Mouse (Mus musculus) bone marrow macrophage, adult 2 months (primary cell): ENCODE measurements around the gene Slc12a3.

Experiments used
- CTCF ChIP-seq: IDR thresholded peaks from 2 replicates; pipeline ENCODE4 v1.5.1; 2012; ENCODE audit warnings: low read depth, mild to moderate bottlenecking, low read length, moderate library complexity
- POLR2A ChIP-seq: IDR thresholded peaks from 2 replicates; pipeline ENCODE4 v1.6.1; 2012; ENCODE audit warnings: mild to moderate bottlenecking, low read depth, low read length, borderline replicate concordance

DNA sequence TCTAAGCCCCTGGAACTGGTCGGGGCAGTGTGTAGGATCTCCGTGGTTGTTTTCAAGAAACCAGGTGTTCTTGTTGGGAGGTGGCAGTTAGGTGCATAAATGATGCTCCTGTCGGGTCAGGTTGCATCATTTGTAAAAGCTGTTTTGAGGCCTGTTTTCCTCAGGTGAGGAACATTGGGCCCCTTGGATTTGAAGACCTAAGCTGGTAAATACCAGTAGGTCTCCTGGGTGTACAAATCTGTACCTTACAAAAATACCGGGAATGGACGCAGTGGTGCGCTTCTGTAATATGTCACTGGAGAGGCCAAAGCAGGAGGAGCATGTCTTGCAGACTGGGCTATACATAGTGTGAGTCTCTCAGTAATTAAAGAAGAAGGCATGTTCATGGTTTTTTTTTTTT is 58.8 kb downstream of the Slc12a3 start:
- no peak for TF ChIP-seq POLR2A
- TF ChIP-seq CTCF = no peak
